Mouse (Mus musculus) embryo, embryonic 10.5 days (tissue): ENCODE measurements around the gene Traf3ip3.

Source experiments
- DNase-seq: peaks from one replicate; pipeline ENCODE4 v3.0.0-alpha.2; 2015; ENCODE audit warnings: low spot score

Traf3ip3 gene

DNA sequence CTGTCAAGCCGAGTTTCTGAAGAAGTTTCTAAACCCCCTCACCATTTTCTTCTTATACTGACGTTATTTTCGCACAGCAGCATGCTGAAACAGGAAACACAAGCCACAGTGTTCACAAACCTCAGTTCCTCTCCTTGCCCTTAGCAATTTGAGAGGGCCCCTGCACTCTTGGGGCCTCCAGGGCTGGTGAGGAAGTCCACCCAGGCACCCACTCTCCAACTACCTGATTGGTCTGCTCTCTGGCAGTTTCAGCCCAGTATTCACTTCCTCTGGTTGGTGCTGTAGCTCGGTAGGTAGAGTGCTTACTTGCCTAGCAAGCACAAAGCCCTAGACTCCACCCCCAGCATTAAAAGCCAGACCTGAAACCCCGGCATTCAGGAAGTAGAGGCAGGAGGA is at the start of gene Traf3ip3:
TSS of gene Traf3ip3 (minus strand) at position 321 of the 396 bp plus-strand sequence.
- no peak for DNase-seq

DNA sequence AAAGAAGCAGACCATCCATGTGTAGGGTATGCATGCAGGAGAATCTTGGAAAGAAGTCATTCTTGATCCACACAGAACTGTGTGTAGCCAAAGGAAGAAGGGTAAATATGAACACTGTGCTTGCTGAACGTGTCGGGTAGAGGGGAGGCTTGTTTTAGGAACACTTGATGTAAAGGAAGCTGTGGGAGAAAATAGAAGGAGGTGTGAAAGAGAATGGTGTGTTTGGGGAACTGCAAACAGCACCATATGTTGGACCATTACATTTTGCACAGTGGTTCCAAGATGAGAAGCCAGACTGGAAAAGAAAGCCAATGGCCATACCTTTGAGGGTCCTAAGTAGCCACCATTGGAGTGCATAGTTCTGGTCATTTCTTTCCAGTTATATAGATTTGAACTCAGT is 48.5 kb upstream of the Traf3ip3 start:
- no peak for DNase-seq

DNA sequence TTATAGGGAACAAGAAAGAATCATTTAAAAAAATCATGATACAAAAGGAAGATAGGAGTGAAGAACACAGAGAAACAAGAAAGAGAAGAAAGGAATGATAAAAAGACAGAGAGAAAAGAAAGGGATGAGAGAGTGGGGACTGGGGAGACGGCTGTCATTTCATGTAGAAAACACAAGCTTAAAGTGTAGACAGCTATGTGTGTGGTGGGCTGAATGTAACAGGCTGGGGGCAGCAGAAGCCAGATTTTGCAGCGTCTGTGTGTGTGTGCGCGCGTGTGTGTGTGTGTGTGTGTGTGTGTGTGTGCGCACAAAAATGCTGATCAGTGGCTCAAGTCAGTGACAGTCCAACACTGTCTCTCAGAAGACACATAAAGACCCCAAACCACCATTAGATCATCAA is 42.7 kb upstream of the Traf3ip3 start:
- no peak for DNase-seq

DNA sequence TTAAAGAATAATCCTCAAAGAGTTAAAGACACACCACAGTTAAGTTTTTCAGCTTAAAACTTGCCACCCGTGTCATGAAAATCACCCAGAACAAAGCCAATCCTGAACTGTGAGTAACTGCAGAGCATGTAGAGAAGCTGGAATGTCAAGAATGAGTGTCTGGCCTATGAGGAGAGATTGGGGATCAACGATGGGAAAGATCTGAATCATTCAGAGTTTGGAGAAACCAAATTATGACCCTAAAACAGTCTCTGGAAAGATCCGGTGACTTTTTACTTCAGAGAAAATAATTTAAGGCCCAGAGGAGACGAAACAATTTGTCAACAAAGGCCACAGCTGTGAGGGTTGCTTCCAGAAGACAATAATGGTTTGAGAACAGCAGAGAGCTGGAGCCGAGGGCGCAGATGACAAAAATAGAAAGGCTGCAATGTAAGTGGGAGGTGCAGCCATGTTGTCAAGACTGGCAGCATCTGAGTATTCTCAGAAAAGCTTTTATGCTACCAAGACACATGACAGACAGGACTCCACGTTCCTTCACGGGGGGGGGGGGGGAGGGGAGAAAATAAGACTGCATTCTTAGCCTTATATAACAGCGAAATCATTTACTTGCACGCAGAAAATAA is 42.2 kb upstream of the Traf3ip3 start:
- DNase-seq = no peak

DNA sequence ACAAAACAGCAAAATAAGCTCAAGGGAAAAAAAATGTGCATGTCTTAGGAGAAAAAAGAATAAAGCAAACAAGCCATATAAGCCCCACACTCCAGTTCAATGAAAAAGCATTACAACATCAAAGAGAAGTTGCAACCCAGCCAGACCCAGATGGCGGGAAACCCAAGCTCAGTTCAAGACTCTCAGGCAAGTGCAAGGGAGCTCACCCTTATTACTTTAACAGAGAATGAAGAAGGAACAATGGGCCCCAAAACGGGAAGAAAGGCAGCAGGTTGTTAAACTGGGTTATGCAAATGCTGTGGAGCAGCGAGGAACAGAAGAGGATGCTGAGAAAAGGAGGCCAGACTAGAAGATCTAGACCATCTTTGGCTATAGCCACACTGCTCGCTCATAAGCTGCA is 41.4 kb upstream of the Traf3ip3 start:
- no peak for DNase-seq

DNA sequence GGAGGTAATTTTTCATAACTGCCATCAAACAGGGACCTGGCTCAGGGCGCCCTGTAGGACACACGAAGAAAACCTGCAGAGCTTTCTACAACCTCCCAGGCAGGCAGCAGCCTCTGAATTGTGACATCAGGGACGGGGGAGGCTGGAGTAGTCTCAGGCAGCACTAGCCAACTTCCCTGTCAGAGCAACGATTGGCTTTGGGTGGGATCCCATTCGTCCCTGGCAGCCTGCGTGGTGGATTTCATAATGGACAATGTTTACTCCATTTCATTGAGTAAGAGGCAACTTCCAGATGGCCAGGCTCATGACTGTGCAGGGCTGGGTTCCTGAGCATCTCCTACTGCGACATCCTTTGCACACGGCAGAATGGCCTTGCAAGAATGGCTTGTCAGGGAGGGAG is 40.7 kb upstream of the Traf3ip3 start:
- DNase-seq = no peak

DNA sequence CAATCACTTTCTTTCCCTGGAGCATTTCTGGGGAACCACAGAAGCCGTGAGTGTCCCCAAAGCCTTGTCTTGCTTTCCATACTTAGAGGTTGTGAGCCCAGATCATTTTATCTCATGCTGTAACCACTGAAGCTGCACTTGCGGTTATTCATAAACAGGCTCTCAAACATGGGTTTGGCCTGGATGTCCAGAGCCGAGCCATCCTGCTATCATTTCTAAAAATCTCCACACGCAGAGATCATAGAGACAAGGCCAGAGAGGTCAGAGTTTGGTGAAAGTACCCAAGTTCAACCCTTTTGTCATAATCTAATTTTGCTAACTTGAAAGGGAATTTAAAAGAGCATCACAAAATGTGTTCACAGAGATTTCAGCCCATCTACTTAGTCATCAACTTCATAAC is 39.9 kb upstream of the Traf3ip3 start:
- DNase-seq = no peak

DNA sequence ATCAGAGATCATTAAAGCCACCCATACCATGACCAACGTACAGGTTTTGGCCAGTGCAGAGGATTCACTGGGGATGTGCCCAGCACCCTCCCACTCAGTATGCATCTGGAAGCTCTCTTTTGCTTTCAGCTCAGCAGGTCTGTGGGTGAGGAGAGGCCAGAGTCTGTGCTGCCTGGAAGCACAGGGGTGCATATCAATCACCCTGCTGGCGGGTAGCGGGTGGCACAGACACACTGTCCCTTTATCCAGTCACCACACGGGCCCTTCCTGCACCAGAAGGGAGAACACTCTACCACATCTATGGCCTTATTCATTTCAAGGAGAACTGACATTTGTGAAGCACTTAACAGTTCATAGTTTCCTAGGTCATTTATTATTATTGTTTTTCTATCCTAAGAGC is 36.9 kb upstream of the Traf3ip3 start:
- DNase-seq = no peak

DNA sequence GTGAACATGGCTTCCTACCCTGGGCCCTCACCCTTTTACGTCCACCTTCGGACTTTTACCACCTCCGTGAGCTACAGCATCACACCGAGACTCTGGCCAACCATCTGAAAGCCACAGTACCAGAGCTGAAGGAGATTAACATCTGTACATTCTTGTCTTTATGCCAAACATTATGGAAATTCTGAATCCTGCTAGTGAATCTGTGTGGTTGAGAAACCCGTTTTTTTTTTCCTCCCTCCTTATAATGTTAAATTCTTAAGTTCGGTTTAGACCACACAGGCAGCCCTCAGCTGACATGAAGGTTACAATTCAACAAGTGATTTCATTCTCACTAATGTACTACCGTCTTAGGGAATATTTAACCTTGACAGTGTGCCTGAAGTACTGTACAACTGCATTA is 33.4 kb upstream of the Traf3ip3 start:
- no peak for DNase-seq

DNA sequence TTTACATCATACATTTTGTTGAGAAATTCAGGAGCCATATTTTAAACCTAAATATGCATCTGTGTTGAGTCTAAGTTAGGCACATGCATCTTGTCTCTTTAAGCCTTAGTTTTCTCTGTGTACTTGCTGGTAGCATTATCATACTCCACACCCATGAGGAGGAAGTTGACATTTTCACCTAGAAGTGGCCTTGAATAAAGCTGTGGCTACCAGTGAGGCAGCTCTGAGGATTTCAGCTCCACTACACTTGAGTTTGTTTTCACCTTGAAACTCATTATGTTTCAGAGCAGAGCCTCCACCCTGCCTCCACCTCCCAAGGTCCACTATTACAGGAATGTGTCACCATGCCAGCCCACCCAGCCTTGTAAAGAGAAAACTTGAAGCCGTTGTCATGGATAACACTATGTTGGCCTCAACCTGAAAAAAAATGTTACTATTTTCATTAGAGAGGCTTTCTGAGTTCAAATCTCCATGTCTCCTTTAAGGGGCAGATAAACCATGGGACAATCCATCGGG is 32.7 kb upstream of the Traf3ip3 start:
- DNase-seq = no peak

DNA sequence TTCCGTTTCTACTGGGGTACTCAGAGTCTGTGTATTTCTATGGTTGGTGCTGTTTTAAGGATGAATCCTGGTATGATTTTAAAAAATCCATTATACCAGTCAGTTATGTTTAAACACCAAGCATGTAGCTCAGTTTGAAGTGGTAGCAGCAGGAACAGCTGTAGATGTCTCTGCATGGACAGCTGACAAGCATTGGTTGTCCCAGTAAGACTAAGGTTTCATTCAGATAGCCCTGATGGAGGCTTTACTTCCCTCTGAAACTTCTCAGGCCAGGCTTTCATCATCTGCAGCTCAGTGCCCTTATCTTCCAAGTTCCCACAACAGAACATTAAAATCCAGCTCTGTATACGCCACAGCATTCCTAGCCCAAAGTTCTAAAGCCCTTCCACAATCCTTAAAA is 31.2 kb upstream of the Traf3ip3 start:
- DNase-seq = no peak

DNA sequence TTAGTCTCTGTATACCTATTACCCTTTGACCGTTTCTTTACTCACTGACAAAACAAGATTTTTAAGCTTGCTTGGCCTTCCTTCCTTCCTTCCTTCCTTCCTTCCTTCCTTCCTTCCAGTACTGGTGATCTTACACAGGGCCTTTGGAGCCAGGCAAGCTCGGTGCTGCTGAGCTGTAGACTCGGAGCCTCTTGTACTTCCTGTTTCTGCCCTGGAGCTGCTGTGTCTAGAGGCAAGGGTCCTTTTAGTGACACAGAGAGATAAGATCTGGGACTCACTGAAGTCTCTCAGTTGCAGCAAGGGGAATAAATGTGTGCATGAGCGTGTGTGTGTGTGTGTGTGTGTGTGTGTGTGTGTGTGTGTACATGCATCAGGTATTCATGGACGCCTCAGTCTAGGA is 29.4 kb upstream of the Traf3ip3 start:
- no peak for DNase-seq

DNA sequence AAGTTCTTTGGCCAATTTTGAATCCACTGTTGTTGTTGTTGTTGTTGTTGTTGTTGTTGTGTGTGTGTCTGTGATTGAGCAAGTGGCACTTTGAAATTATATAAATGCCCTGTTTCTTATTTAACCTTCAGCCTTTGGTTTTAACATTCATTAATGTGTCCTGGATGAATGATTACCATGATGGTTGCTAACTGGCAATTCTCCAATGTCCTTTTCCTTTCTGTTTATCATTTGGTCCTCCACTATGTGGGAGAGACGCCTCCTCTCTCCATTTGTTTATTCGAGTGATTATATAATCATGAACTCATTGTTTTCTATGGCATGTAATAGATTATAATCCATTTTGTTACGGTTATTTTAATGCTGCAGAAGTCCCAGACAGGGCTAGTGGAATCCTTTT is 29.0 kb upstream of the Traf3ip3 start:
- no peak for DNase-seq

DNA sequence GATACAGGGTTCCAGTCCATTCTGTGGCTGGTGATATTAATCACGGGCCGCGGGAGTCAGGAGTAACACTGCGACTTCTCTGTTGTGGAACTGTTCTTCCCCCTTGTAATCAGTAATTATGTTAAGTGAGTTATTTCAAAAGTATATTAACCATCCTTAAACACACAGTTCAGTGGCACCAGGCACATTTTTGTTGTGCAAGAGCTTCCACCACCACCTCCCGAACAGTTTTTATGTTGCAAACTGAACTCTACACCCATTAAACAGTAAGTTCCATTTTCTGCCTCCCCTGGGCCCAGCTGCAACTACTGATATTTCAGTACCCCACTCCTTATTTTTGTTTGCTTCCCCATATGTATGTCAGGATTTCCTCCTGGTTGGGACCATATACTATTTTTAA is 28.1 kb upstream of the Traf3ip3 start:
- DNase-seq = no peak

DNA sequence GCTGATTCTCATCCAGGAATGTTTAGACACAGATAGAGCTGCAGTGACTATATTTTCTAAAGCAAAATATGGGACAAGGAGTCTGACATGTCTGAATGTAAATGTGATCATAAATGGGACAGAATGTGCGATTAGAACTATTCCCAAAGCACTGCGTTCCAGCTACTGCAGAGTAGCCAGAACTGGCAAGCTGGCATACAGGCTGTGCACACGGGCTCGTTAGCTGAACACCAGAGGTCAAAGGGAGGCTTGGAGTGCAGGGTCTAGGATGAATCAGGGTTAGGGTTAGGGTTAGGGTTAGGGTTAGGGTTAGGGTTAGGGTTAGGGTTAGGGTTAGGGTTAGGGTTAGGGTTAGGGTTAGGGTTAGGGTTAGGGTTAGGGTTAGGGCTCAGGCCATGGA is 26.0 kb upstream of the Traf3ip3 start:
- DNase-seq = no peak

DNA sequence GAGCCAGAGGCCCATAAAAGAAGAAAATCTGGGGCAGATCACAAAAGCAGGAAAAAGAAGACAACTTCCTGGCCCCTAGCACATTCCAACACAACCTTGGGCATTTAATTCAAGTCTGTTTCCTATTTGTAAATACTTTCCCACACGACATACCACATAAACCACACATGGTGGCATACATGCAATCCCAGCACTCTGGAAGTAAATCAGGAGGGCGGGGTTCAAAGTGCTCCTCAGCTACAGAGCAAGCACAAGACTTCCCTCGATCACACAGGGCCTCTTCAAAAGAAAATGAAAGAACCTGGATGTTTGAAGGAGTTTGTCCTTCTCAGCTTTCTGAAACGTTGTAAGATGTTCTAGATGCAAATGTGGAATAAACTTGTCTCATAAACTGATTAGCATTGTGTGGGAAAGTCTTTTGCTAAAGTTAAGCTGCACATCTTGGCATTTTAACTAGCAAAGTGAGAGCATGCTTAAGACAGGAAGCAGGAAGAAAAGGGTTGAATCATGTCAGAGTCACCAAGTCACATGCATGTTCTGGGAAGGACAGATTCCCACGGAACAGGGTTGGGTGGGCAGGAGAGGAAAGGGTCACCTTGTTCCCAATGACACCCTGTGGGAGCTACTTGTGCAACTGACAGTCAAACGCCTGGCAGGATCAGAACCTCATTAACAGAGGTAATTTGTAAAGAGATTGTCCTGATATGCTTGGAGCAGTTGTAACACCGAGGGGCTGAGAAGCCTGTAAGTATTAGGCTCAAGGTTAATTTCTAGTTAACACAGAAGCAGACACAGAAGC is 25.4 kb upstream of the Traf3ip3 start:
- no peak for DNase-seq

DNA sequence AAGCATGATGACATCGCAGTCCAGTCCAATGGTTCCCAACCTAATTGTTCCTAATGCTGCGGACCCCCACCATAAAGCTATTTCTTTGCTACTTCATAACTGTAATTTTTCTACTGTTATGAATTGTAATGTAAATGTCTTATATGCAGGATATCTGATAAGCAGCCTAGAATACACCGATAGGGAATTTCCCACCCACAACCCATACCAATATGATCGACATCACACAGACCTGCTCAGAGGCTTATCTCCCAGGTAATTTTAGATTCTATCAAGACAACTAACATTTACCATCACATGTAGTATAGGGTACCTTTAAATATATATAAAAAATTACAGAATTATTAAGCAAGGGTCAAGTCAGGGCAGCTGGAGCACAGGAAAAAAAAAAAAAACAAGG is 24.6 kb upstream of the Traf3ip3 start:
- no peak for DNase-seq

DNA sequence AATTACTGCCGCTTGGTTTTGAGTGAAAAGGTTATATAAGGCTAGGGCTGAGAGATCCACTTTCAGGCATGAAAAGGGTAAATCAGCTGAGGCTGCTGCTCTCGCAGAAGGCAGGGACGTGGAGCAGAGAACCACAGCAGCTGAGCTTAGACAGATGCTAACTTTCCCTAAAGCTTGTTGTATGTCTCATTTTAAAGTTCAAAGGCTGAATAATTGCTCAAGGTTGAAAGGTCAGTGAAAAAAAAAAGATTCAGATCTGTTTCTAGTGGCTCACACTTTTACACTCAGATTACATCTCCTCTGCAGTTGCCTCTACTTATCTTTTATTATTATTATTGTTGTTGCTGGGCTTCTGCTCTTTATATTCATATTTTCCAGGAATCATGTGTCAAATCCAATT is 24.0 kb upstream of the Traf3ip3 start:
- peak; percentile 56 for DNase-seq

DNA sequence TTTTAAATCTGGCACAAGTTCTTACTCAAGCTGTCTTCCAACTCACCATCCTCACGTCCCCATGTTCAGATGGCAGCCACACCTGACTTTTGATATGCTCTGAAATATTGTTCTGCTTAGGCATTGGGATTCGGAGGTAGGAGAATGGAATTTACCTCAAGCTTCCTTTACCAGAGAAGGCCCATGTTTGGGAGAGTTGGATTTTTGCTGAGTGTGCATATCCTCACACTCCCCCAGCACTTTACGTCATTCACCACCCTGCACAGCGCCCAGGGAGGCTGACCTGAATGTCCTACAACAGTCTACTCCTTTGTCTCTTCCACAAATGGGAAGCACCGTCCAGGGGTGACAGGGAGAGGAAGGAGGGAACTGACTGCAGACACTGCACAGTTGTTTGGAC is 18.9 kb upstream of the Traf3ip3 start:
- no peak for DNase-seq

DNA sequence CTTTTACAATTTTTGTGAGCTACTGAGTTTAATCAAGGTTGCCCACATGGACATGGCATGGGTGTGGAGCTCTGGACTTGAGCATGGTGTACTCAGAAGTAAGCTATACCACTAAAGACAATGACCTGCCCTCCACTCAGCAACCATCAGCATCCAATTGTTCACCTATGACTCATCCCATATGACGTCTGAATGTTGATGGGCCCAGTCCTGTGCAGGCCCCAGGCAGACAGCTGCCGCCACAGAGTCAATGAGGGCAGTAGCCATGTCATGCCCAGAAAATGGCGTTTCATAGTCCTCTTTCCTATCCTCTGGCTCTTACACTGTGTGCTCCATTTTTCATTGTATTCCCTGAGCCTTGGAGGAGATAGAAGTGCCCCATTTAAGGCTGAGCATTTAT is 14.5 kb upstream of the Traf3ip3 start:
- no peak for DNase-seq

DNA sequence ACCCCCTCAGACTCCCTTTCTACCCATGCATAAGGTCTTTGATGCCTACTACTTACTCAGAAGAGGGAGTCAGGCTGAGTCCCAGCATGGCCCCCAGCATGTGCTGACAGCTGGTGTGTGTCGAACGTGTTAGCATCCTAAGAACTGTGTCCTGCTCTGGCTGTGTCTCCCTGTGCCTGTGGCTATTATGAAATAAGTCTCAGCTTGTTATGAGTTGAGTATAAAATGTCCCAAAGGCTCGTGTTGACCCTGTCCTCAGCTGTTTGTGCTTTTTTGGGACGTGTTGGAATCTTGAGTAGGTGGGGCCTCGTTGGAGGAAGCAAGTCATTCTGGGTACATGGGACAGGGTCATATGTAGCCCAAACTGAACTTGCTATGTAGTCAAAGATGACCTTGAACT is 12.6 kb upstream of the Traf3ip3 start:
- no peak for DNase-seq

DNA sequence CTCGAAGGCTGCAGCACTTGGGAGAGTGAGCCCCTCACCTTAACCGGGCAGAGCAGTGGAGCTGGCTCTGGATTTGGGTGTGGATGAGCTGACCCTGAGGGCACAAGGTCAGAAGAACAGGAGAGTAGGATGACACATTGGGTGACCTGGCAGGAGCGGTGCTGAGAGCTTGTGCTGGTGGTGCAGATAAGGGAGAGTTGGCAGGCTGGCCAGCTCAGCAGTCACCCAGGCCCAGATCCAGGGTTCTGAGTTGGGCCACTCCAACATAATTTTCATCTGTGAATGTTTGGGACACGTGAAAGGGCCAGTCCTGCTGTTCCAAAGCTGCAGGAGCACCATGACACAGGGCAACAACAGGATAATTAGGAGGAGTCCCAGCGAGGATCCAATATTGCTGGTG is 9.9 kb upstream of the Traf3ip3 start:
- no peak for DNase-seq

DNA sequence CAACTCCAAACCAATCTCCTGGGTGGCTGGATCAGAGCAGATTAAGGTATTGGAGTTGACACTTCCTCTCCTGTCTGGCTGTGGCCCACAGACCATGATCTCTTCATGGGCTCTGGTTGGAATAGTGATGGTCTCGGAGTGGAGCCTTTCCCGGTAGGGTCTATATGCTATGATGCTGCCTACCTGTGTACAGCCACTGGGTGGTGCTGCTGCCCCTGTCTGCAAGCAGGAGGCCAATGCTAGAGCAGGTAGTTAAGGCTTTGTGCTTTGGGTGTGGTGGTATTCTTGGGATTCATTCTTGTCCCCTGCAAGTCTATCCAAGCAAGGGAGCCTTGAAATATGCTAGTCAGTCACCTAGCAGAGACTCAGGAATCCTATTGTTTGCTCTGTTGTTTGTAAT is 6.7 kb upstream of the Traf3ip3 start:
- DNase-seq = peak; percentile 43

DNA sequence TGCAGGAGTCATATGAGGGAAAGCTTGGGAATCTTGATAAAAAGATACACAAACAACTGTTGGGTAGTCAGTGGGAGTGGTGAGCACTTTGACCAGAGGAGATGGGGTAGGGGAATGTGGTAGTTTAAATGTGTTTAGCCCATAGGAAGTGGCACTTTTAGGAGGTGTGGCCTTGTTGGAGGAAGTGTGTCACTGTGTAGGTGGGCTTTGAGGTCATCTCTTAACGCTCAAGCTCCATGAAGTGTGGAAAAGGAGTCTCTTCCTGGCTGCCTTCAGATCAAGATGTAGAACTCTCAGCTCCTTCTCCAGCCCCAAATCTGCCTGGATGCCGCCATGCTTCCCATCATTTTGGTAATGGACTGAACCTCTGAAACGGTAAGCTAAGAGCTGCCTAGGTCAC is 6.0 kb upstream of the Traf3ip3 start, which contains the start of gene Lamb3:
TSS of gene Lamb3 (plus strand) at position 197 of the 400 bp plus-strand sequence.
- no peak for DNase-seq
